In genomic region chr10:84835596-84835995, GRCm38 (mm10) we compare ENCODE assay signal across 17 mouse cellular contexts.
DNase-seq lines count a peak whose midpoint lies in the region; ATAC-seq and TF ChIP-seq lines count a peak whose summit lies in the region.
"Had no signal": no experiment of that assay in that cellular context is flagged by ENCODE, and none has a peak within 500 bp of the region (broad histone marks: within the 10 kb centered on the region; RNA-seq: fewer than 3 reads in every experiment).

No protein-coding gene starts in this region.

- H3K27me3 ChIP-seq in embryonic facial prominence, embryonic 10.5 days (replicated peaks; ENCODE audit: low read depth, poor library complexity, severe bottlenecking): no peaks in the 10 kb centered on the region
- H3K27me3 ChIP-seq: forebrain, embryonic 13.5 days; hindbrain, embryonic 15.5 days; limb, embryonic 13.5 days had no signal

- H3K27ac ChIP-seq in gastrocnemius, adult 2 months: 0 out of 2 replicates have a peak overlapping the region, but pooled peaks have one; percentile 10
- H3K27ac ChIP-seq in embryonic facial prominence, embryonic 10.5 days (replicated peaks): 0 out of 2 replicates have a peak overlapping the region, but pooled peaks have one; percentile 19
- H3K27ac ChIP-seq: forebrain, embryonic 13.5 days; heart, embryonic 13.5 days; hindbrain, embryonic 10.5 days; hindbrain, embryonic 15.5 days; limb, embryonic 13.5 days; stomach, postnatal 0 days had no signal

- H3K9me3 ChIP-seq in embryonic facial prominence, embryonic 10.5 days: no peaks in the 10 kb centered on the region
- H3K9me3 ChIP-seq: forebrain, embryonic 13.5 days; heart, embryonic 13.5 days; hindbrain, embryonic 10.5 days; hindbrain, embryonic 15.5 days; limb, embryonic 13.5 days had no signal

- intact Hi-C loops in gastrocnemius, adult 2 months (cut with DNase I): loop anchor here (5.0 kb wide), 1 partner anchor 82 kb away; the partner anchor contains the start of gene Ric8b

- H3K4me1 ChIP-seq in embryonic facial prominence, embryonic 10.5 days: peaks cover 7% of the 10 kb centered on the region; the same call in 1 of the 2 replicates
- H3K4me1 ChIP-seq: forebrain, embryonic 13.5 days; hindbrain, embryonic 15.5 days had no signal

- 0 out of 2 replicates have a peak, but pooled peaks cover 5% of the 10 kb centered on the region for H3K36me3 ChIP-seq in embryonic facial prominence, embryonic 10.5 days (replicated peaks)
- H3K36me3 ChIP-seq: heart, embryonic 13.5 days; hindbrain, embryonic 15.5 days; limb, embryonic 13.5 days had no signal

- H3K4me3 ChIP-seq in gastrocnemius, adult 2 months: no peak overlapping the region
- no peak overlapping the region for H3K4me3 ChIP-seq in embryonic facial prominence, embryonic 10.5 days
- H3K4me3 ChIP-seq: forebrain, embryonic 13.5 days; heart, embryonic 13.5 days; hindbrain, embryonic 10.5 days; hindbrain, embryonic 15.5 days; limb, embryonic 13.5 days had no signal

- WGBS in embryonic facial prominence, embryonic 10.5 days: 75% methylated on average over 6 of the region's 6 CpGs

- ATAC-seq in CD4-positive, CD25-positive, alpha-beta regulatory T cell, adult 4 months: no peak
- ATAC-seq: forebrain, embryonic 13.5 days; inflammation-experienced regulatory T-cells, adult 6 months; midbrain, embryonic 16.5 days had no signal

- peak; percentile 4 for DNase-seq in CD4-positive, CD25-positive, alpha-beta regulatory T cell, adult 2 months (ENCODE audit: low read depth, low spot score)
- no peak for DNase-seq in gastrocnemius, adult 2 months
- no peak for DNase-seq in gastrocnemius, postnatal 4 days (ENCODE audit: low spot score in 2 of 2)
- DNase-seq in lung, postnatal 10 days: peak; percentile 38
- DNase-seq in lung, adult 18-20 months: no peak
- DNase-seq in embryonic facial prominence, embryonic 10.5 days (ENCODE audit: low spot score): no peak
- DNase-seq: gastrocnemius, postnatal 36 days; right cerebral cortex, postnatal 4 days had no signal

- no peak for TF ChIP-seq CTCF in gastrocnemius, adult 2 months (IDR thresholded peaks at IDR 0.05)

Comparison
In these comparisons a context has a peak if more than half of its experiments do, and no peak if none do; other contexts are left out.
1. DNase-seq: peak in CD4-positive, CD25-positive, alpha-beta regulatory T cell, adult 2 months (single experiment) and lung, postnatal 10 days (single experiment); none in gastrocnemius, adult 2 months (single experiment), gastrocnemius, postnatal 4 days (0 of 2), lung, adult 18-20 months (0 of 2) and embryonic facial prominence, embryonic 10.5 days (single experiment).